Mouse (Mus musculus) stomach, postnatal 0 days (tissue): Measurements from ENCODE around the gene Phf19.

ENCODE experiments used
- CTCF ChIP-seq: IDR thresholded peaks from 2 replicates; pipeline ENCODE4 v1.5.1; 2016; ENCODE audit warnings: antibody characterized with exemption, low read depth, mild to moderate bottlenecking, moderate library complexity
- EP300 ChIP-seq: optimal IDR thresholded peaks from 2 replicates; pipeline ENCODE3; 2016; ENCODE audit warnings: antibody characterized with exemption

- no peak for TF ChIP-seq CTCF
- TF ChIP-seq EP300: no peak
Observed at GRCm38 (mm10) chr2:34909719-34910118, 4.1 kb downstream of the Phf19 start.
